Mouse (Mus musculus) B cell, adult 2 months (primary cell): ENCODE data around the gene Ect2.

ENCODE experiments used
- DNase-seq, 2 experiments: peaks; one replicate each; pipeline ENCODE4 v3.0.0; 2022

Ect2 gene

GRCm38 (mm10) chr3:27153701-27154209 is at the start of gene Ect2:
Gene Ect2 (minus strand): TSS chr3:27153878.
- DNase-seq: peak; percentile 97 to 98

GRCm38 (mm10) chr3:27201728-27202411 is 48.2 kb upstream of the Ect2 start:
- no peak for DNase-seq

GRCm38 (mm10) chr3:27199120-27199519 is 45.4 kb upstream of the Ect2 start:
- DNase-seq: no peak

GRCm38 (mm10) chr3:27197816-27198215 is 44.1 kb upstream of the Ect2 start:
- no peak for DNase-seq

- DNase-seq: no peak
Measured at GRCm38 (mm10) chr3:27196529-27196928, 42.9 kb upstream of the Ect2 start.

- no peak for DNase-seq
Measured at GRCm38 (mm10) chr3:27195573-27196227, 42.0 kb upstream of the Ect2 start.

GRCm38 (mm10) chr3:27195153-27195552 is 41.5 kb upstream of the Ect2 start:
- DNase-seq: no peak

- peak; percentile 72 to 76 for DNase-seq
Measured at GRCm38 (mm10) chr3:27193844-27194317, 40.2 kb upstream of the Ect2 start.

- no peak for DNase-seq
Measured at GRCm38 (mm10) chr3:27191856-27192255, 38.2 kb upstream of the Ect2 start.

GRCm38 (mm10) chr3:27190865-27191264 is 37.2 kb upstream of the Ect2 start:
- no peak for DNase-seq

GRCm38 (mm10) chr3:27189320-27190261 is 35.9 kb upstream of the Ect2 start:
- DNase-seq: no peak

GRCm38 (mm10) chr3:27188386-27188785 is 34.7 kb upstream of the Ect2 start:
- DNase-seq: no peak

GRCm38 (mm10) chr3:27183601-27184175 is 30.0 kb upstream of the Ect2 start:
- peak; percentile 9 to 20 for DNase-seq

- DNase-seq: peak; percentile 93 to 94
Measured at GRCm38 (mm10) chr3:27182733-27183600, 29.3 kb upstream of the Ect2 start, which contains the start of gene Nceh1. Gene Nceh1 (plus strand): TSS chr3:27182965.

- DNase-seq: no peak
Measured at GRCm38 (mm10) chr3:27179711-27180110, 26.0 kb upstream of the Ect2 start.

- no peak for DNase-seq
Measured at GRCm38 (mm10) chr3:27170257-27170656, 16.6 kb upstream of the Ect2 start.

- DNase-seq: no peak
Measured at GRCm38 (mm10) chr3:27165481-27166065, 11.9 kb upstream of the Ect2 start.

- DNase-seq: no peak
Measured at GRCm38 (mm10) chr3:27162410-27162804, 8.7 kb upstream of the Ect2 start.

GRCm38 (mm10) chr3:27161645-27162409 is 8.1 kb upstream of the Ect2 start:
- no peak for DNase-seq

GRCm38 (mm10) chr3:27158910-27159309 is 5.2 kb upstream of the Ect2 start:
- no peak for DNase-seq
